Mouse (Mus musculus) MEL (cell line): ENCODE data around the gene Syn2. TPM values are rescaled to one million over a fixed set of nuclear protein-coding genes. Genes with fewer than 3 reads are reported as not detected.

Source experiments
- DNase-seq: peaks from one replicate; pipeline ENCODE4 v3.0.0; 2011; ENCODE audit warnings: low read depth, low spot score
- H3K27ac ChIP-seq: 2 replicates; pipeline ENCODE4 v1.5.1; 2012; ENCODE audit warnings: low read depth, mild to moderate bottlenecking, control low read depth, low read length, moderate library complexity; ENCODE audit not compliant: control insufficient read depth
- H3K27me3 ChIP-seq, 2 experiments: fragments of 150-350 bp in 1 of 2; sonication (generic) in 1 of 2; 2 replicates each; pipeline ENCODE4 v1.6.1; 2012; ENCODE audit warnings: low read length in 2 of 2, mild to moderate bottlenecking in 2 of 2, improper control_type of control experiment in 1 of 2, moderate library complexity in 1 of 2; ENCODE audit not compliant: insufficient read depth in 2 of 2, control insufficient read depth in 1 of 2
- H3K36me3 ChIP-seq, 2 experiments: 2 replicates each; pipeline ENCODE4 v1.6.1; 2012 to 2014; ENCODE audit warnings: low read length in 2 of 2, improper control_type of control experiment in 1 of 2, inconsistent platforms in 1 of 2, mild to moderate bottlenecking in 1 of 2; ENCODE audit not compliant: insufficient read depth in 2 of 2, control insufficient read depth in 1 of 2
- H3K4me1 ChIP-seq, 2 experiments: fragments of 150-350 bp in 1 of 2; sonication (generic) in 1 of 2; 2 replicates each; pipeline ENCODE4 v1.6.1; 2012; ENCODE audit warnings: low read length in 2 of 2, improper control_type of control experiment in 1 of 2, mild to moderate bottlenecking in 1 of 2; ENCODE audit not compliant: insufficient read depth in 2 of 2, control insufficient read depth in 1 of 2
- H3K4me3 ChIP-seq, 2 experiments: fragments of 150-350 bp in 1 of 2; sonication (generic) in 1 of 2; 2 replicates each; pipeline ENCODE4 v1.5.1; 2012; ENCODE audit warnings: low read depth in 2 of 2, low read length in 2 of 2, mild to moderate bottlenecking in 2 of 2, moderate library complexity in 2 of 2, control low read depth in 1 of 2, improper control_type of control experiment in 1 of 2; ENCODE audit not compliant: control insufficient read depth in 1 of 2, insufficient read depth in 1 of 2
- H3K79me2 ChIP-seq: 2 replicates; pipeline ENCODE4 v1.6.1; 2012; ENCODE audit warnings: mild to moderate bottlenecking, low read length, moderate library complexity; ENCODE audit not compliant: control insufficient read depth, poor library complexity, insufficient read depth
- H3K9ac ChIP-seq: 2 replicates; pipeline ENCODE4 v1.6.1; 2012; ENCODE audit warnings: low read depth, mild to moderate bottlenecking, control low read depth, low read length, moderate library complexity; ENCODE audit not compliant: control insufficient read depth, poor library complexity, severe bottlenecking
- H3K9me3 ChIP-seq: fragments of 150-350 bp; sonication (generic); replicated peaks from 2 replicates; pipeline ENCODE4 v1.6.1; 2012; ENCODE audit warnings: mild to moderate bottlenecking, low read length, improper control_type of control experiment, moderate library complexity; ENCODE audit not compliant: insufficient read depth
- BHLHE40 ChIP-seq: IDR thresholded peaks from 2 replicates; pipeline ENCODE4 v1.6.1; 2012; ENCODE audit warnings: low read depth, mild to moderate bottlenecking, inconsistent platforms, low read length, improper control_type of control experiment, borderline replicate concordance
- CHD1 ChIP-seq: IDR thresholded peaks from 2 replicates; pipeline ENCODE4 v1.6.1; 2012; ENCODE audit warnings: low read depth, mild to moderate bottlenecking, inconsistent platforms, low read length, improper control_type of control experiment
- CHD2 ChIP-seq: IDR thresholded peaks from 2 replicates; pipeline ENCODE4 v1.6.1; 2011; ENCODE audit warnings: low read length, improper control_type of control experiment
- E2F4 ChIP-seq: IDR thresholded peaks from 2 replicates; pipeline ENCODE4 v1.6.1; 2011; ENCODE audit warnings: low read depth, low read length, improper control_type of control experiment, borderline replicate concordance
- ELF1 ChIP-seq: IDR thresholded peaks from 2 replicates; pipeline ENCODE4 v1.6.1; 2014; ENCODE audit warnings: low read depth, mild to moderate bottlenecking, inconsistent platforms, low read length, improper control_type of control experiment, moderate library complexity
- EP300 ChIP-seq, 2 experiments: IDR thresholded peaks; 2 replicates each; pipeline ENCODE4 v1.6.1; 2011; ENCODE audit warnings: improper control_type of control experiment in 2 of 2, low read length in 2 of 2, low read depth in 1 of 2, mild to moderate bottlenecking in 1 of 2
- ETS1 ChIP-seq: IDR thresholded peaks from 2 replicates; pipeline ENCODE4 v1.6.1; 2012; ENCODE audit warnings: low read depth, mild to moderate bottlenecking, inconsistent platforms, low read length, improper control_type of control experiment, moderate library complexity
- GATA1 ChIP-seq: IDR thresholded peaks from 2 replicates; pipeline ENCODE4 v1.6.1; 2011; ENCODE audit warnings: low read depth, low read length, improper control_type of control experiment
- JUND ChIP-seq: IDR thresholded peaks from 2 replicates; pipeline ENCODE4 v1.6.1; 2011; ENCODE audit warnings: low read depth, mild to moderate bottlenecking, improper control_type of control experiment, low read length
- MAX ChIP-seq: IDR thresholded peaks from 2 replicates; pipeline ENCODE4 v1.6.1; 2011; ENCODE audit warnings: low read length, improper control_type of control experiment
- MAZ ChIP-seq: IDR thresholded peaks from 2 replicates; pipeline ENCODE4 v1.6.1; 2012; ENCODE audit warnings: low read depth, mild to moderate bottlenecking, inconsistent platforms, low read length, improper control_type of control experiment
- MEF2A ChIP-seq: IDR thresholded peaks from 2 replicates; pipeline ENCODE4 v1.6.1; 2014; ENCODE audit warnings: low read depth, mild to moderate bottlenecking, inconsistent platforms, low read length, improper control_type of control experiment; ENCODE audit not compliant: poor library complexity, insufficient replicate concordance, severe bottlenecking; ENCODE audit errors: extremely low read depth
- MYB ChIP-seq: IDR thresholded peaks from 2 replicates; pipeline ENCODE4 v1.6.1; 2011; ENCODE audit warnings: mild to moderate bottlenecking, low read depth, low read length, improper control_type of control experiment
- MYC ChIP-seq: IDR thresholded peaks from 2 replicates; pipeline ENCODE4 v1.6.1; 2011; ENCODE audit warnings: low read depth, mild to moderate bottlenecking, low read length, improper control_type of control experiment, moderate library complexity
- NELFE ChIP-seq: IDR thresholded peaks from 2 replicates; pipeline ENCODE4 v1.6.1; 2011; ENCODE audit warnings: low read depth, low read length, improper control_type of control experiment
- POLR2A ChIP-seq, 2 experiments: IDR thresholded peaks; 2 replicates each; pipeline ENCODE4 v1.6.1; 2011 to 2012; ENCODE audit warnings: low read length in 2 of 2, mild to moderate bottlenecking in 2 of 2, control low read depth in 1 of 2, improper control_type of control experiment in 1 of 2, low read depth in 1 of 2, moderate library complexity in 1 of 2; ENCODE audit not compliant: control insufficient read depth in 1 of 2, insufficient read depth in 1 of 2, poor library complexity in 1 of 2
- POLR2AphosphoS5 ChIP-seq: IDR thresholded peaks from 2 replicates; pipeline ENCODE4 v1.6.1; 2012; ENCODE audit warnings: low read depth, borderline replicate concordance, mild to moderate bottlenecking, inconsistent platforms, low read length, moderate library complexity, mixed read lengths
- RAD21 ChIP-seq: IDR thresholded peaks from 2 replicates; pipeline ENCODE4 v1.6.1; 2011; ENCODE audit warnings: mild to moderate bottlenecking, low read depth, low read length, improper control_type of control experiment
- RCOR1 ChIP-seq: IDR thresholded peaks from 2 replicates; pipeline ENCODE4 v1.6.1; 2012; ENCODE audit warnings: low read depth, mild to moderate bottlenecking, inconsistent platforms, low read length, improper control_type of control experiment
- SMC3 ChIP-seq: IDR thresholded peaks from 2 replicates; pipeline ENCODE4 v1.6.1; 2011; ENCODE audit warnings: low read depth, low read length, improper control_type of control experiment
- TBP ChIP-seq: IDR thresholded peaks from 2 replicates; pipeline ENCODE4 v1.8.0; 2011; ENCODE audit warnings: low read depth, low read length, improper control_type of control experiment
- TCF12 ChIP-seq: IDR thresholded peaks from 2 replicates; pipeline ENCODE4 v1.6.1; 2014; ENCODE audit warnings: low read depth, mild to moderate bottlenecking, inconsistent platforms, low read length, improper control_type of control experiment, moderate library complexity
- UBTF ChIP-seq: IDR thresholded peaks from 2 replicates; pipeline ENCODE4 v1.6.1; 2012; ENCODE audit warnings: low read depth, mild to moderate bottlenecking, inconsistent platforms, low read length, improper control_type of control experiment, moderate library complexity, borderline replicate concordance; ENCODE audit not compliant: insufficient read depth
- USF1 ChIP-seq: IDR thresholded peaks from 2 replicates; pipeline ENCODE4 v1.6.1; 2014; ENCODE audit warnings: low read depth, mild to moderate bottlenecking, inconsistent platforms, low read length, improper control_type of control experiment, moderate library complexity
- USF2 ChIP-seq, 2 experiments: IDR thresholded peaks; 2 replicates each; pipeline ENCODE4 v1.6.1; 2011 to 2012; ENCODE audit warnings: improper control_type of control experiment in 2 of 2, low read length in 2 of 2, borderline replicate concordance in 1 of 2, inconsistent platforms in 1 of 2, low read depth in 1 of 2, mild to moderate bottlenecking in 1 of 2; ENCODE audit not compliant: insufficient read depth in 1 of 2
- polyA plus RNA-seq, 2 experiments: library from polyadenylated mRNA; stranded (reverse) in 1 of 2; unstranded in 1 of 2; fragments of >175 nt in 1 of 2; fragments of >200 nt in 1 of 2; gene quantifications; 2 replicates each; pipeline versions ENCODE4 v1.2.1 to v1.2.4; 2012; ENCODE audit warnings: low replicate concordance in 2 of 2, low read depth in 1 of 2; ENCODE audit not compliant: insufficient read length in 2 of 2, insufficient read depth in 1 of 2, missing spikeins in 1 of 2
- total RNA-seq: library from RNA; depleted of rRNA; stranded (reverse); fragments of 300-350 nt; gene quantifications from 2 replicates; pipeline ENCODE4 v1.2.3, GENCODE M21; 2012

Gene Syn2
- total and polyA plus RNA-seq, 3 experiments = not detected

DNA sequence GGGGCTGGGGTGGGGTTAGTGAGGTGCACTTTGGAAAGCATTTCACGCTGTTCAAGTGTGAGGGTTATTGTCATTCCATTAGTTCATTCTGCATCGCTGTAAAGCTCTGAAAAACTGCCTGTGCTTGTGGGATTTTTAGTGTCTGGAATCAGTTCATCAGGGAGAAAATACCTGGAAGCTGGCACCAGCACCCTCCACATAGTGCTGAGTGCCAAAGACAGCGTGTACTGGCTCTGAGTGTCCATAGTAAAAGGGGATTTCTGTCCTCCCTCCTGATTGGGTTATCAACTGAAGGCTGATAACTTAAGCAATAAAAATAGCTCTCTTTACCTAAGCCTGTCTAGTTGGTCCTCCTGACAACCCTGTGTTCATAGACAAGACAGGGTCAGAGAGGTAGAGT is 125.8 kb downstream of the Syn2 start:
- H3K27ac ChIP-seq = no peak overlapping the region
- H3K27me3 ChIP-seq = peaks cover 0 to 3% of the 10 kb centered on the region in 2 experiments; a peak in 3 of 4 replicates
- H3K4me3 ChIP-seq = no peak overlapping the region
- TF ChIP-seq POLR2AphosphoS5 (no peak), GATA1 (no peak), CHD2 (no peak), MYB (no peak), E2F4 (no peak), RCOR1 (no peak), TBP (no peak), USF2 (IDR thresholded peaks at IDR 0.05; ENCODE audit: borderline replicate concordance in 1 of 2, insufficient read depth in 1 of 2, low read depth in 1 of 2, low read length in 2 of 2) (no peak), MAX (no peak), BHLHE40 (no peak), ETS1 (no peak), EP300 (IDR thresholded peaks at IDR 0.05; ENCODE audit: low read depth in 1 of 2, low read length in 2 of 2) (no peak), USF1 (no peak)
- no peak overlapping the region for H3K9ac ChIP-seq
- H3K4me1 ChIP-seq = no peaks in the 10 kb centered on the region
- H3K36me3 ChIP-seq = no peaks in the 10 kb centered on the region
- H3K79me2 ChIP-seq = no peaks in the 10 kb centered on the region
- no peaks in the 10 kb centered on the region for H3K9me3 ChIP-seq
- DNase-seq = no peak

DNA sequence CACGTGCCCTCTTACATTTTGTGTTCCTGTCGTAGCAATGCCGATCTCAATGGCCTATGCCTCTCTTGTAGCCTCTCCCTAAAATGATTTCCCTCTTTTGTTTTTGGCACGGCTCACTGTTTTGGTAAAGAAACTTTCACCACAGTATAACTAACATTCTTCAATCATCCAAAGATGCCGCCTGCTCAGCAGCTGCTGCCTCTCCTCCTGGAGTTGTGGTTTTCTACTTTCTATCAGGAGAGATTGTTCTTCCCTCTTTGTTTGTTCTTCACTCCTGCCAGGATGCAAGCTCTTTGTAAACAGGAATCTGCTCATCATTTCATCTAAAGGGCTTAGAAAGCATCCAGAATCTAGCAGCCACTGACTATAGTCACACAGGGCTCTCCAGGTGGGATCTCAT is 132.1 kb downstream of the Syn2 start:
- Histone ChIP-seq H3K79me2 (no peaks in the 10 kb centered on the region), H3K9me3 (no peaks in the 10 kb centered on the region), H3K36me3 (no peaks in the 10 kb centered on the region), H3K27ac (no peak overlapping the region), H3K9ac (no peak overlapping the region), H3K27me3 (no peaks in the 10 kb centered on the region; a peak in 1 of 4 replicates), H3K4me3 (no peak overlapping the region), H3K4me1 (no peaks in the 10 kb centered on the region)
- TF ChIP-seq MAX (no peak), USF2 (IDR thresholded peaks at IDR 0.05; ENCODE audit: borderline replicate concordance in 1 of 2, insufficient read depth in 1 of 2, low read depth in 1 of 2, low read length in 2 of 2) (no peak), POLR2AphosphoS5 (no peak), CHD2 (no peak), TBP (no peak), TCF12 (no peak), MAZ (no peak), POLR2A (IDR thresholded peaks at IDR 0.05; ENCODE audit: control insufficient read depth in 1 of 2, insufficient read depth in 1 of 2, low read depth in 1 of 2, low read length in 2 of 2, poor library complexity in 1 of 2) (no peak), MYC (no peak), CHD1 (no peak), MEF2A (no peak), SMC3 (no peak), RAD21 (no peak), UBTF (no peak), NELFE (no peak), JUND (no peak), RCOR1 (no peak), ELF1 (no peak), USF1 (no peak)
- DNase-seq = no peak
